Mouse (Mus musculus) bone marrow, adult 2 months (tissue): Measurements from ENCODE around the gene Vps72.
"Not testable (repeated sequence)": the region's sequence is repeated elsewhere in the genome, so short reads cannot be mapped to it uniquely, and the experiment has no call there.

ENCODE experiments used
- CTCF ChIP-seq: fragments of 200-500 bp; IDR thresholded peaks from 2 replicates; pipeline ENCODE4 v1.5.1; 2011; ENCODE audit warnings: low read length, control low read depth; ENCODE audit not compliant: control insufficient read depth, insufficient read depth
- POLR2A ChIP-seq: fragments of 200-500 bp; IDR thresholded peaks from 2 replicates; pipeline ENCODE4 v1.6.1; 2011; ENCODE audit warnings: low read depth, mild to moderate bottlenecking, control low read depth, low read length, borderline replicate concordance; ENCODE audit not compliant: control insufficient read depth

DNA sequence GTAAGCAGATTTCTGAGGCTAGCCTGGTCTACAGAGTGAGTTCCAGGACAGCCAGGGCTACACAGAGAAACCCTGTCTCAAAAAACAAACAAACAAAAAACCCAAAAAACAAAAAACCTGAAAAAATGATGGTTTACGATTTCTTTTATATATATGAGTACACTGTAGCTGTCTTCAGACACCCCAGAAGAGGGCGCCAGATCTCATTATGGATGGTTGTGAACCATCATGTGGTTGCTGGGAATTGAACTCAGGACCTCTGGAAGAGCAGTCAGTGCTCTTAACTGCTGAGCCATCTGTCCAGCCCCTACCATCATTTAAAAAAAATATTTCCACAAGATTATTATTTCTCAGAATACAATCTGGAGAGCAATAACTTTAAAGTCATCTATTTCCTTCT lies 21.6 kb downstream of the Vps72 start:
- not testable (repeated sequence) for TF ChIP-seq CTCF, POLR2A
